Mouse (Mus musculus) kidney, embryonic 14.5 days (tissue): ENCODE data around the gene Znrf3. TPM values are rescaled to one million over a fixed set of nuclear protein-coding genes. Genes with fewer than 3 reads are reported as not detected.
A peak's percentile ranks its signal among the peaks of the same experiment; 100 is the strongest.
"Not testable (repeated sequence)": the region's sequence is repeated elsewhere in the genome, so short reads cannot be mapped to it uniquely, and the experiment has no call there.

Source experiments
- ATAC-seq: fragments of 200-750 bp; cut with Nextera tagmentation; 2 replicates; pipeline ENCODE4 v1.8.0; 2017; ENCODE audit warnings: moderate number of reproducible peaks, mild to moderate bottlenecking, moderate TSS enrichment, moderate library complexity; ENCODE audit not compliant: low FRiP score, low TSS enrichment
- H3K27ac ChIP-seq: fragments of 300-500 bp; sonication (generic); 2 replicates; pipeline ENCODE4 v1.5.1; 2014; ENCODE audit warnings: low read depth, mild to moderate bottlenecking, low read length, moderate library complexity, mixed read lengths
- H3K27me3 ChIP-seq: fragments of 300-500 bp; sonication (generic); 2 replicates; pipeline ENCODE4 v1.6.1; 2014; ENCODE audit warnings: mild to moderate bottlenecking, low read length; ENCODE audit not compliant: control insufficient read depth, insufficient read depth
- H3K36me3 ChIP-seq: fragments of 300-500 bp; sonication (generic); 2 replicates; pipeline ENCODE4 v1.6.1; 2014; ENCODE audit warnings: low read length, mixed read lengths; ENCODE audit not compliant: control insufficient read depth, insufficient read depth
- H3K4me1 ChIP-seq: fragments of 300-500 bp; sonication (generic); 2 replicates; pipeline ENCODE4 v1.6.1; 2014; ENCODE audit warnings: low read length, mixed read lengths; ENCODE audit not compliant: control insufficient read depth, insufficient read depth
- H3K4me2 ChIP-seq: fragments of 300-500 bp; sonication (generic); replicated peaks from 2 replicates; pipeline ENCODE4 v1.6.1; 2014; ENCODE audit warnings: low read depth, mild to moderate bottlenecking, low read length
- H3K4me3 ChIP-seq: fragments of 300-500 bp; sonication (generic); 2 replicates; pipeline ENCODE4 v1.5.1; 2014; ENCODE audit warnings: mild to moderate bottlenecking, low read length
- H3K9ac ChIP-seq: fragments of 300-500 bp; sonication (generic); 2 replicates; pipeline ENCODE4 v1.6.1; 2014; ENCODE audit warnings: low read depth, mild to moderate bottlenecking, low read length, moderate library complexity
- H3K9me3 ChIP-seq: fragments of 300-500 bp; sonication (generic); 2 replicates; pipeline ENCODE4 v1.6.1; 2016; ENCODE audit warnings: low read length; ENCODE audit not compliant: control insufficient read depth
- WGBS: fragments of 180-500 bp; shearing (Covaris S2); extraction: QIAGEN DNeasy Blood & Tissue Kit; methylation state at CpG from one replicate; pipeline ENCODE4 v1.1.7; 2014; 5-methylcytosine and 5-hydroxymethylcytosine counted together
- polyA plus RNA-seq: library from polyadenylated mRNA; unstranded; fragments of >200 nt; fragmentation: Nextera tagmentation; extraction: Ambion mirVana; gene quantifications from 2 replicates; pipeline ENCODE4 v1.2.1, GENCODE M21; 2014

The Znrf3 gene
- polyA plus RNA-seq = 20.6 and 21.1 TPM in 2 replicates

DNA sequence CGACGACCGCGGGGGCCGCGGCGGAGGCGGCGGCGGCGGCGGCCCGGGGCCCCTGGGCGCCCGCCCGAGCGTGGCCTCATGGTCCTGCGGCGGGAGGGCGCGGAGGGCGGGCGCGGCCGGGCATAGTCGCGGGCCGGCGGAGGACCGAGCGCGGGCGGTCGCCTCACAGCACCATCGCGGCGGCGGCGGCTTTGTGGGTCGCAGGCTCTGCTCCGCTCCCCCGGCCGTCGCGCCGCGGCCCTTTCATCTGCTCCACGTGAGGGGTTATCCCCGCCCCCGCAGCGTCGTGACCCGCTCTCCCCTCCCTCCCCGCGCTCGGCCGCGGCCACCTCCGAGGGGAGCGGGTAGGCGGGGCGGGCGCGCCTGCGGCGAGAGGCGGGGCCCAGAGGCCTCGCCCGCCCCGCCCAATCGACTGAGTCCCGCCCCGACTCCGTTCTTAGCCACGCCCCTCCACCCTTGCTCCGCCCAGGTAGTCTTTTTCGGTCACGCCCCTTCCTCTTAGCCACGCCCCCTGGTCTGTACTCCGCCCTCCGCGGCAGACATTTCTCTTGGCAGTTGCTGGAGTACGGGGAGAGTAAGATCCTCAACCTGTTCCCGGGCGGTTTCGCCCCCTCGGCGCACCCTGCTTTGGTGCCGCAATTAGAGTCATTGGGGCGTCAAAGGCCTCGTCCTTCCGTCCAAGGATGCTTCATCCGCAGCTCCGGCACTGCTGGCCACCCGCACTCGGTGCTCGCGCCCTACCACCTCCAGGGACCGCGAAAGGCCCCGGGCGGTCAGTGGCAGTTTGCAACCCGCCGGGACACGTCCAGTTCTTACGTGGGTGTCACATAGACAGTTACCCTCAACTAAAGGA, at the start of gene Znrf3:
Gene Znrf3 (minus strand): TSS at position 249 of the 853 bp plus-strand sequence.
- Histone ChIP-seq H3K27me3 (no peaks in the 10 kb centered on the region), H3K9me3 (no peaks in the 10 kb centered on the region), H3K4me3 (peak within 1 kb of the TSS; percentile 90), H3K36me3 (no peaks in the 10 kb centered on the region), H3K4me1 (peaks cover 12% of the 10 kb centered on the region; the same call in 1 of the 2 replicates), H3K4me2 (peak within 1 kb of the TSS; percentile 93), H3K27ac (peak within 1 kb of the TSS; percentile 85), H3K9ac (peak within 1 kb of the TSS; percentile 90)
- peak; percentile 95 for ATAC-seq
- 1% methylated on average over 55 of the region's 106 CpGs for WGBS

DNA sequence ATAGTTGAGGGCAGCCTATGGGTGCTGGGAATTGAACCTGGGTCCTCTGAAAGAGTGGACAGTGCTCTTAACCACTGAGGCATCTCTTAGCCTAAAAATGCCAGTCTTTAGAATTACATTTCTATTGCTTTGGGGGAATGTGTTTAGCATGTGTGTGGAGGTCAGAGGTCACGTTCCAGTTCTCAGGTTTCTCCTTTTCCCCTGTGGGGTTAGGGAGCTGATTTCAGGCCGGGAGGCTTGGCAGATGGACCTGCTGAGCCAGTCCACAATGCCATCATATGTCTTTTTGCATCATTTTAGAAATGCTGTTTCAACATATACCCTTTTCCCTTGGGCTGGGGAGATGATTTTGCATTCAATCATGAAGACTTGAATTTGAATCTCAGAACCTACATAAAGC, 49.2 kb upstream of the Znrf3 start:
- Histone ChIP-seq H3K27ac (no peak overlapping the region), H3K36me3 (no peaks in the 10 kb centered on the region), H3K9ac (no peak overlapping the region), H3K4me2 (no peak overlapping the region), H3K4me1 (no peaks in the 10 kb centered on the region), H3K4me3 (no peak overlapping the region), H3K9me3 (no peaks in the 10 kb centered on the region), H3K27me3 (no peaks in the 10 kb centered on the region)
- no peak for ATAC-seq
- 29% methylated on average over 2 of the region's 2 CpGs for WGBS

DNA sequence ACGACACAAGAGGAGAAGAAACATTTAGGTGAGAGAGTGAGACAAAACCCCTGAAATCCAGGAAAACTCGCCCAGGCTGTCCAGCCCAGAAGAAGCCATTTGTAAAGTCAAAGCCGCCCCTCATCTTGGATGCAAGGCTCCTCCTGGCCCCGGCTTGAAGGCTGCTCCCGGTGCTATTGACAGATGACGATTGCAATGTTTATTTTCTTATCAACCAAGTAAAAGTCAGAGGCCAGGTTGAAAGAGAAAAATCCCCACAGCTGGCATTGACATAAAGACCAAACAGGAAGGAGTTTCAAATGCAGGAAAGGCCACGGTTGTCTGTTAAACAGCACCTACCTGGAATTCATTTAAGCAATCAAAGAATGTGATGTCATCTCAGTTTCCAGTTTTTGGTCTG, 47.3 kb upstream of the Znrf3 start:
- Histone ChIP-seq H3K9me3 (no peaks in the 10 kb centered on the region), H3K4me1 (no peaks in the 10 kb centered on the region), H3K27me3 (no peaks in the 10 kb centered on the region), H3K9ac (no peak overlapping the region), H3K27ac (no peak overlapping the region), H3K4me2 (no peak overlapping the region), H3K4me3 (no peak overlapping the region), H3K36me3 (no peaks in the 10 kb centered on the region)
- 63% methylated on average over 7 of the region's 7 CpGs for whole genome bisulfite sequencing
- no peak for ATAC-seq

DNA sequence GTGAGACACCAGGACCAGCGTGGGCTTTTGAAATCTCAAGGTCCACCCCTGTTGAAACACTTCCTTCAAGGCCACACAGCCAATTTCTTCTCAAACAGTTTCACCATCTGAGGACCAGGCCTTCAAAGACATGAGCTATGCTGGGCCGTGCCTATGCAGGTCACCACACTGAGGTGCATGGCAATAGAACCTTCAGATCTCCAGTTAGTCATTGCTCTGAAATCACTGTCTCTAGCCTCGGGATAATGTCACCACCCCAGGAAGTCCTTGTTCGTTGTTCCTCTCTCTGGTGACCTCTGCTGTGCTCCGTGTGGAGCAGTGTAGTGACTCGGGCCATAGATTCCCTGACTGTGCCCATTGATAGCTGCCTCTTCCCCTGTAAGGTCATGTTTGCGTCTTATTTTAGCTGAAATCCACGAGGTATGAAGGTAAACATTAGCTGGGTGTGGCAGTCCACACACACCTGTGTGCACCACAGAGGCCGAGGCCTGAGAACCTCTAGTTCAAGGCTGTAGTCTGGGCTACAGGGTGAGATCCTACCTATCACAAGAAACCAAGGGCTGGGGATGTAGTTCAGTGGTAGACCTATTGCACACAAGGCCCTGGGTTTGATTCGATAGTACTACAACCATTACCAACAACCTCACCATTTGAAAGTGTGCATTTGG, 46.5 kb upstream of the Znrf3 start:
- ATAC-seq = no peak
- Histone ChIP-seq H3K27me3 (no peaks in the 10 kb centered on the region), H3K27ac (no peak overlapping the region), H3K36me3 (no peaks in the 10 kb centered on the region), H3K9ac (no peak overlapping the region), H3K9me3 (no peaks in the 10 kb centered on the region), H3K4me2 (no peak overlapping the region), H3K4me3 (no peak overlapping the region), H3K4me1 (no peaks in the 10 kb centered on the region)
- WGBS = 81% methylated on average over 10 of the region's 10 CpGs

DNA sequence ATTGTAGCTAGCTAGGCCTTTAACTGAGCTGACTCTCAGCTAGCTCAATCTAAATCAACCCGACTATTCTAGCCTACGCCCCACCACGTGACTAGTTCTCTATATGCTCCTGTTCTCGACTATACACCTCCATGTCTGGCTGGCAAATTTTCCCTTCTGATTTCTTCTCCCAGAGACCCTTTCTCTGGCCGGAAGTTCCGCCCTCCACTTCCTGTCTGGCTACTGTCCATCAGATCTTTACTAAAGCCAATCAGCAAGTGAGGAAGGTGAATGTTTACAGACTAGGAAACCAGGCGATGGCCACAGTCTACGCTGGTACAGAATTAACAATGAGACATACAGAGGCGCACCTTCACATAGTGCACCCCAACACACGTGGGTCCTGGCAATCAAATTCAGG, 44.8 kb upstream of the Znrf3 start:
- not testable (repeated sequence) for H3K9ac ChIP-seq, H3K4me1 ChIP-seq, H3K4me3 ChIP-seq, H3K4me2 ChIP-seq, H3K27ac ChIP-seq, H3K9me3 ChIP-seq, H3K27me3 ChIP-seq, H3K36me3 ChIP-seq, ATAC-seq
- 89% methylated on average over 10 of the region's 10 CpGs for WGBS

DNA sequence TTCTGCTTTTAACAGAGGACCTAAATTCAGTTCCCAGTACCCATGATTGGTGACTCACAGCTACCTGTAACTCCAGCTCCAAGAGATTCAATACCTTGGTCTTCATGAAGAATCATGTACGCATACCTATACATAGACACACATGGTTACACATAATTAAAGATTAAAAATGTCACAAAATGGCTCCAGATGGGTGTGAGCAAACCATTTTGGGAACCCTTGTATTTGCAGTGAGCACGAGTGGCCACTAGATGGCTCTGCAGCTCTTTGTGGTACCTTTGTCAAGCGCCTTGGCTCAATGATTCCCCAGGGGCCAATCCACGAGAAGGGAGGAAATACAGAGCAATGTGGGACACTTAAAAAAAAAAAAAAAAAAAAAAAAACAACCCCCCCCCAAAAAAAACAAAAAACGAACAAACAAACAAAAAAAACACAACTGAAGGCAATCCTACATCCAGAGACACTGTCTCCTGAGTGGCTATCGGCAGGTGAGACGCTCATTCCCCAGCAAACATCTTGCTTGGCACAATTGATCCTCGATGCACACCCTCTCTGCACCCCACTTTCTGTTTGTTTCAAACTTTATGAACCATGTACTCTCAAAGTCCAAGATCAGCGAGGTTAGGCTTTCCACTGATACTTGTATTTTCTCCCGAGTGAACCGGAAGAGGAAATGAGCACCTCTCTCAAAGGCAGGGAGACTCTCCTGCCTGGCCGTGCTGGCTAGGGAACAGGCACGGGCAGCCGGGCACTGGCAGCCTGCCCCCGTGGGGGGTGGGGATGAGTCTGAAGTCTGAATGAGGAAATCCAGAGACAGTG, 40.8 kb upstream of the Znrf3 start:
- Histone ChIP-seq H3K9me3 (no peaks in the 10 kb centered on the region), H3K4me3 (peak overlapping the region; percentile 36), H3K27me3 (no peaks in the 10 kb centered on the region), H3K36me3 (no peaks in the 10 kb centered on the region), H3K4me1 (no peaks in the 10 kb centered on the region), H3K4me2 (peak overlapping the region; percentile 58), H3K27ac (no peak overlapping the region), H3K9ac (peak overlapping the region; percentile 53; the same call in 1 of the 2 replicates)
- 12% methylated on average over 15 of the region's 15 CpGs for WGBS
- peak; percentile 72 for ATAC-seq

DNA sequence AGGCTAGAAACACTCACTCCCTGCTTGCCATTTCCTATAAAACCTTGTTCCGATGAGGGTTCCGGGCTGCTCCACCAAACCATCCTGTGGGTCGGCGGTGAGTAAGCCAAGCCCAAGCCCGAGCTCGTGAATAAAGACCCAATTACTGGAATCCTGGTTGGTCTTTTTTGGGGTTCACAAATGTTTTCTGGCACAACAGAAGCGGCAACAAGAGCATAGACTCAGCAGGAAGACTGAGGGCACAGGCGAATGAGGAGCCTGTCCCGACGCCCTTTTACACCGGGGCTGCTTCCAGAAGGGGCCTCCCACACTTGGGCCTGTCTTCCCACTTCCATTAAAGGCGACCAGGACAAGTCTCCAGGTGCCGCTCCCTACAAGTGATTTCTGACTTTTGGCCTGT, 37.9 kb upstream of the Znrf3 start:
- no peak overlapping the region for H3K9ac ChIP-seq
- H3K4me1 ChIP-seq = no peaks in the 10 kb centered on the region
- WGBS = 72% methylated on average over 13 of the region's 13 CpGs
- H3K27me3 ChIP-seq = no peaks in the 10 kb centered on the region
- H3K4me2 ChIP-seq = no peak overlapping the region
- no peaks in the 10 kb centered on the region for H3K36me3 ChIP-seq
- no peak overlapping the region for H3K4me3 ChIP-seq
- no peak overlapping the region for H3K27ac ChIP-seq
- ATAC-seq = no peak
- no peaks in the 10 kb centered on the region for H3K9me3 ChIP-seq

DNA sequence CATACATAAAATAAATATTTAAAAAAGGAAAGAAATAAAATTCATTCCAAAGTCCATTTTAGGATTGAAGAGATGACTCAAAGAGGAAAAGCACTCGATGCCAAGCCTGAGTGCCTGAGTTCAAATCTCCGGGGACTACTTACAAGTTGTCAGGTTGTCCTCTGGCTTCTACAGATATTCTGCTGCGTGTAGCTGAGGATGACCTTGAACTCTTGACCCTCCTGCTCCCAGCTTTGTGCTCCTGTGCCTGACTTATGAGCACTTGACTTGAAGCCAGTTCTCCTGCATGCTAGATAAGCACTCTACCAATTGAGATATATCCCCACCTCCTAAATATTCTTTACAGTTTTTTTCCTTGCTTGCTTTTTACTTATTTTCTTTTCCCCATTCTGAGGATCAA, 34.2 kb upstream of the Znrf3 start:
- no peak overlapping the region for H3K4me3 ChIP-seq
- H3K27ac ChIP-seq = no peak overlapping the region
- H3K27me3 ChIP-seq = no peaks in the 10 kb centered on the region
- H3K9me3 ChIP-seq = no peaks in the 10 kb centered on the region
- 84% methylated on average over 3 of the region's 3 CpGs for WGBS
- no peak for ATAC-seq
- H3K36me3 ChIP-seq = no peaks in the 10 kb centered on the region
- H3K4me2 ChIP-seq = no peak overlapping the region
- H3K4me1 ChIP-seq = no peaks in the 10 kb centered on the region
- no peak overlapping the region for H3K9ac ChIP-seq
